Mouse (Mus musculus): ENCODE results near the gene Zdhhc4. TPM values are rescaled to one million over a fixed set of nuclear protein-coding genes. Genes with fewer than 3 reads are reported as not detected.
A peak's percentile ranks its signal among the peaks of the same experiment; 100 is the strongest.

Zdhhc4 gene
- total and polyA plus RNA-seq, 2 experiments from 2014 or later = 63.3 to 104 TPM

DNA sequence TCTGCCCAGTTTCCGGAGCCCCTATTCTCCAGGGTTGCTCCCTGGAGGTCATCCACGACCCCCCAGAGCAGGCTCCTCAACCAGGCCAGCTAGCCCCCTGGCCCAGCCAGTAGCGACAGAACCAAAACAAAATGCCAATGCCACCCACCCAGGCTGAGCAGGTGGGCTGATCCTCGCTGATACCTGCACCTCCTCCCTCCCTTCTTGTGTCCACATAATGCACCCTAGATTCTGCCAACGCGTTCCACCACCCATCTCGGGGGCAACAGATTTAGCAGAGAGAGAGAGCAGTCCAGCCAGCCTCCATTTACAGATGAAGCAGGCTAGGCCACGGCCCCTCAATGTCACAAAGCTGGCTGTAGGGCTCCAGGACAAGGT is 60.1 kb downstream of the Zdhhc4 start:
- Histone ChIP-seq H3K9me3 (replicated peaks; ENCODE audit: control insufficient read depth, low read length) (no peaks in the 10 kb centered on the region), H3K27ac (ENCODE audit: low read depth) (no peak overlapping the region), H3K9ac (replicated peaks; ENCODE audit: low read depth, low read length) (peak overlapping the region; percentile 90), H3K4me3 (ENCODE audit: low read depth, low read length) (peak overlapping the region; percentile 98), H3K4me1 (ENCODE audit: control insufficient read depth, insufficient read depth) (peaks cover 15% of the 10 kb centered on the region), H3K4me2 (ENCODE audit: low read depth, low read length) (peak overlapping the region; percentile 99), H3K36me3 (replicated peaks; ENCODE audit: control insufficient read depth, insufficient read depth, low read length) (no peaks in the 10 kb centered on the region), H3K27me3 (ENCODE audit: control insufficient read depth, insufficient read depth, low read length) (no peaks in the 10 kb centered on the region)
- ATAC-seq (ENCODE audit: insufficient read depth, low read depth) (no peak), DNase-seq (ENCODE audit: low spot score) (no peak)
- no peak for TF ChIP-seq EP300 (IDR thresholded peaks at IDR 0.05; ENCODE audit: low read depth)
- no peak for TF ChIP-seq CTCF (IDR thresholded peaks at IDR 0.05; ENCODE audit: low read depth)
- WGBS = 28% methylated on average over 8 of the region's 8 CpGs

- TF ChIP-seq CTCF (IDR thresholded peaks at IDR 0.05; ENCODE audit: low read depth) = no peak
- no peak for TF ChIP-seq EP300 (IDR thresholded peaks at IDR 0.05; ENCODE audit: low read depth)
- Histone ChIP-seq H3K27ac (ENCODE audit: low read depth) (no peak overlapping the region), H3K9ac (replicated peaks; ENCODE audit: low read depth, low read length) (no peak overlapping the region), H3K9me3 (replicated peaks; ENCODE audit: control insufficient read depth, low read length) (no peaks in the 10 kb centered on the region), H3K4me3 (ENCODE audit: low read depth, low read length) (no peak overlapping the region), H3K36me3 (replicated peaks; ENCODE audit: control insufficient read depth, insufficient read depth, low read length) (0 out of 2 replicates have a peak, but pooled peaks cover 19% of the 10 kb centered on the region), H3K4me1 (ENCODE audit: control insufficient read depth, insufficient read depth) (peaks cover 15% of the 10 kb centered on the region), H3K27me3 (ENCODE audit: control insufficient read depth, insufficient read depth, low read length) (no peaks in the 10 kb centered on the region), H3K4me2 (ENCODE audit: low read depth, low read length) (no peak overlapping the region)
- ATAC-seq (ENCODE audit: insufficient read depth, low read depth) (no peak), DNase-seq (ENCODE audit: low spot score) (no peak)
- 81% methylated on average over 6 of the region's 6 CpGs for whole genome bisulfite sequencing
Observed at GRCm38 (mm10) chr5:143266794-143267193, 62.3 kb downstream of the Zdhhc4 start.

Other genes starting within 250 kb of the Zdhhc4 start
- 23.3 and 25.2 TPM in 2 replicates for gene Rnf216, start 216.3 kb downstream of the Zdhhc4 start, total RNA-seq (2014; rRNA removed; ENCODE audit: low replicate concordance)
- 17.1 and 17.7 TPM in 2 replicates for gene Rnf216, start 216.3 kb downstream of the Zdhhc4 start, polyA plus RNA-seq (2015; fragmentation: Nextera tagmentation; extraction: Ambion mirVana)
- gene Olfr718-ps1, start 181.7 kb downstream of the Zdhhc4 start, total RNA-seq (2014; rRNA removed; ENCODE audit: low replicate concordance) = not detected in 2 replicates
- 0.03 TPM in 1 of 2 replicates, not detected in the other for gene Olfr718-ps1, start 181.7 kb downstream of the Zdhhc4 start, polyA plus RNA-seq (2015; fragmentation: Nextera tagmentation; extraction: Ambion mirVana)
- gene Rbak, start 148.5 kb downstream of the Zdhhc4 start, total RNA-seq (2014; rRNA removed; ENCODE audit: low replicate concordance) = 2.5 and 4.2 TPM in 2 replicates
- gene Rbak, start 148.5 kb downstream of the Zdhhc4 start, polyA plus RNA-seq (2015; fragmentation: Nextera tagmentation; extraction: Ambion mirVana) = 4.2 and 5.2 TPM in 2 replicates
- gene Spdye4b, start 148.2 kb downstream of the Zdhhc4 start, total RNA-seq (2014; rRNA removed; ENCODE audit: low replicate concordance) = not detected in 2 replicates
- not detected in 2 replicates for gene Spdye4b, start 148.2 kb downstream of the Zdhhc4 start, polyA plus RNA-seq (2015; fragmentation: Nextera tagmentation; extraction: Ambion mirVana)
- gene Spdye4a, start 102.4 kb downstream of the Zdhhc4 start, total RNA-seq (2014; rRNA removed; ENCODE audit: low replicate concordance) = not detected in 2 replicates
- gene Spdye4a, start 102.4 kb downstream of the Zdhhc4 start, polyA plus RNA-seq (2015; fragmentation: Nextera tagmentation; extraction: Ambion mirVana) = not detected in 2 replicates
- gene Zfp12, start 94.1 kb downstream of the Zdhhc4 start, total RNA-seq (2014; rRNA removed; ENCODE audit: low replicate concordance) = 7.8 and 12.1 TPM in 2 replicates
- gene Zfp12, start 94.1 kb downstream of the Zdhhc4 start, polyA plus RNA-seq (2015; fragmentation: Nextera tagmentation; extraction: Ambion mirVana) = 3.6 and 4.0 TPM in 2 replicates
- 7.0 and 8.2 TPM in 2 replicates for gene Zfp316, start 59.2 kb downstream of the Zdhhc4 start, total RNA-seq (2014; rRNA removed; ENCODE audit: low replicate concordance)
- gene Zfp316, start 59.2 kb downstream of the Zdhhc4 start, polyA plus RNA-seq (2015; fragmentation: Nextera tagmentation; extraction: Ambion mirVana) = 1.2 and 1.3 TPM in 2 replicates
- 3.3 TPM in 1 of 2 replicates, not detected in the other for gene Zfp853, start 35.6 kb downstream of the Zdhhc4 start, total RNA-seq (2014; rRNA removed; ENCODE audit: low replicate concordance)
- 0.04 TPM in 1 of 2 replicates, not detected in the other for gene Zfp853, start 35.6 kb downstream of the Zdhhc4 start, polyA plus RNA-seq (2015; fragmentation: Nextera tagmentation; extraction: Ambion mirVana)
- gene E130309D02Rik, start 13.9 kb downstream of the Zdhhc4 start, total RNA-seq (2014; rRNA removed; ENCODE audit: low replicate concordance) = 34.3 and 45.3 TPM in 2 replicates
- gene E130309D02Rik, start 13.9 kb downstream of the Zdhhc4 start, polyA plus RNA-seq (2015; fragmentation: Nextera tagmentation; extraction: Ambion mirVana) = 15.4 and 15.8 TPM in 2 replicates
- gene Grid2ip, start 28.1 kb upstream of the Zdhhc4 start, total RNA-seq (2014; rRNA removed; ENCODE audit: low replicate concordance) = not detected in 2 replicates
- gene Grid2ip, start 28.1 kb upstream of the Zdhhc4 start, polyA plus RNA-seq (2015; fragmentation: Nextera tagmentation; extraction: Ambion mirVana) = not detected in 2 replicates
- 126 and 128 TPM in 2 replicates for gene Kdelr2, start 74.6 kb upstream of the Zdhhc4 start, total RNA-seq (2014; rRNA removed; ENCODE audit: low replicate concordance)
- 154 and 170 TPM in 2 replicates for gene Kdelr2, start 74.6 kb upstream of the Zdhhc4 start, polyA plus RNA-seq (2015; fragmentation: Nextera tagmentation; extraction: Ambion mirVana)
- gene Daglb, start 135.3 kb upstream of the Zdhhc4 start, total RNA-seq (2014; rRNA removed; ENCODE audit: low replicate concordance) = 11.3 and 12.8 TPM in 2 replicates
- gene Daglb, start 135.3 kb upstream of the Zdhhc4 start, polyA plus RNA-seq (2015; fragmentation: Nextera tagmentation; extraction: Ambion mirVana) = 7.9 and 8.0 TPM in 2 replicates
- 135 and 194 TPM in 2 replicates for gene Rac1, start 198.8 kb upstream of the Zdhhc4 start, total RNA-seq (2014; rRNA removed; ENCODE audit: low replicate concordance)
- gene Rac1, start 198.8 kb upstream of the Zdhhc4 start, polyA plus RNA-seq (2015; fragmentation: Nextera tagmentation; extraction: Ambion mirVana) = 241 and 249 TPM in 2 replicates